Mouse (Mus musculus) ES-E14 (cell line): ENCODE results near the gene Slc26a10.

Source experiments
- HCFC1 ChIP-seq: IDR thresholded peaks from 2 replicates; pipeline ENCODE4 v1.6.1; 2012; ENCODE audit warnings: low read length, inconsistent platforms, borderline replicate concordance; ENCODE audit not compliant: insufficient read depth
- MAFK ChIP-seq: IDR thresholded peaks from 2 replicates; pipeline ENCODE4 v1.6.1; 2014; ENCODE audit warnings: mild to moderate bottlenecking, low read depth, low read length, inconsistent platforms; ENCODE audit not compliant: insufficient read depth
- ZC3H11A ChIP-seq: IDR thresholded peaks from 2 replicates; pipeline ENCODE4 v1.6.1; 2012; ENCODE audit warnings: low read depth, mild to moderate bottlenecking, inconsistent platforms, low read length, borderline replicate concordance
- ZNF384 ChIP-seq: IDR thresholded peaks from 2 replicates; pipeline ENCODE4 v1.6.1; 2012; ENCODE audit warnings: low read depth, low read length, inconsistent platforms

DNA sequence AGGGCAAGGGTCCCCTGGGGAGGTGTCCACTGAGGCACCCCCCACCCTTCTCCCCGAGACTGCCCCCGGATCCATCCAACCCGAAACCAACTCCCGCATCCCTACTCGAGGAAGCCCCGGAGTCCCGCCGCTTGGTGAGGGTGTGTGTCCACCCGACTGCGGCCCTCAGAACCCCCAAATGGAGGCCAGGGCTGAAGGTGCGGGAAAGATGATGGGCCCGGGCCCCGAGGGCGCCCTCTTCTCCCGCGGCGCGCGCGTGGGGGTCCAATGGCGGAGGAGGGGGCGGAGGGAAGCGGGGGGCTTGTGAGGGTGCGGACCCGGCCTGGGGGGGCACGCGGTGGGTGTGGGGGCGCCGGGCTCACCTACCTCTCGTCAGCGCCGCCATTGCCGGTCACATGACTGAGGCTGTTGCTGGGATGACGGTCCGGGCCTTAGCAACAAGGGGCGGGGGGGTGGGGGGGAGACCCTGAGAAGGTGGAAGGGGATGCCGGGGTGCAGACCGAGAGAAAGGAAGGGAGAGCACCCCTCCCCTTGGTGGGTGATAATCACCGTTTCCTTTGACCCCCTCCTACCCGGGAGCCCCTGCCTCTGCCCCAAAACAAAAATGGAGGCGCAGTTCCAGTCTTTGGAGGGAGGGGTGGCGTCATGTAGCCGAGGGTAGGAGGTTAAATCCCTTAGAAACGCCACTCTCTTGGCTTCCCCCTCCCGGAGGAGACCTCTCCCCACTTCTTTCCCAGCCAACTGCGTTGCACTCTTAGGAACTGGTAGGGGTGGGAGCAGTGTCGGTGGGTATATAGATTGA, 15.1 kb upstream of the Slc26a10 start, which contains the start of gene Dtx3:
- TF ChIP-seq MAFK (no peak), HCFC1 (no peak), ZC3H11A (no peak), ZNF384 (no peak)
